Mouse (Mus musculus): ENCODE results near the gene Polr2e. TPM values are rescaled to one million over a fixed set of nuclear protein-coding genes. Genes with fewer than 3 reads are reported as not detected.

The Polr2e gene
- total and polyA plus RNA-seq, 2 experiments from 2014 or later = 104 to 168 TPM

GRCm38 (mm10) chr10:80027681-80028520, 11.7 kb downstream of the Polr2e start:
- H3K9ac ChIP-seq = no peak overlapping the region
- no peak overlapping the region for H3K27ac ChIP-seq (ENCODE audit: low read depth, low read length)
- DNase-seq (no peak), ATAC-seq (no peak)
- WGBS = 77% methylated on average over 20 of the region's 20 CpGs
- no peak overlapping the region for H3K4me2 ChIP-seq (ENCODE audit: low read depth)
- H3K36me3 ChIP-seq (ENCODE audit: insufficient read depth) = no peaks in the 10 kb centered on the region
- no peaks in the 10 kb centered on the region for H3K27me3 ChIP-seq (ENCODE audit: insufficient read depth, low read length)
- TF ChIP-seq CTCF (IDR thresholded peaks at IDR 0.05; ENCODE audit: low read depth) = no peak
- no peak overlapping the region for H3K4me3 ChIP-seq (ENCODE audit: low read depth, low read length)
- no peaks in the 10 kb centered on the region for H3K4me1 ChIP-seq (ENCODE audit: insufficient read depth)
- no peaks in the 10 kb centered on the region for H3K9me3 ChIP-seq (ENCODE audit: low read length)

- H3K9me3 ChIP-seq (ENCODE audit: low read length) = no peaks in the 10 kb centered on the region
- DNase-seq = no peak
- WGBS = 68% methylated on average over 12 of the region's 12 CpGs
- no peaks in the 10 kb centered on the region for H3K4me1 ChIP-seq (ENCODE audit: insufficient read depth)
- ATAC-seq = no peak
- no peak for TF ChIP-seq CTCF (IDR thresholded peaks at IDR 0.05; ENCODE audit: low read depth)
- H3K4me2 ChIP-seq (ENCODE audit: low read depth) = no peak overlapping the region
- no peak overlapping the region for H3K9ac ChIP-seq
- no peaks in the 10 kb centered on the region for H3K27me3 ChIP-seq (ENCODE audit: insufficient read depth, low read length)
- H3K4me3 ChIP-seq (ENCODE audit: low read depth, low read length) = no peak overlapping the region
- no peak overlapping the region for H3K27ac ChIP-seq (ENCODE audit: low read depth, low read length)
- no peaks in the 10 kb centered on the region for H3K36me3 ChIP-seq (ENCODE audit: insufficient read depth)
Observed at GRCm38 (mm10) chr10:80025889-80026288, 13.7 kb downstream of the Polr2e start.

- DNase-seq (no peak), ATAC-seq (no peak)
- TF ChIP-seq CTCF (IDR thresholded peaks at IDR 0.05; ENCODE audit: low read depth) = no peak
- Histone ChIP-seq H3K4me2 (ENCODE audit: low read depth) (no peak overlapping the region), H3K4me3 (ENCODE audit: low read depth, low read length) (no peak overlapping the region), H3K9ac (no peak overlapping the region), H3K9me3 (ENCODE audit: low read length) (no peaks in the 10 kb centered on the region), H3K27me3 (ENCODE audit: insufficient read depth, low read length) (0 out of 2 replicates have a peak, but pooled peaks cover 2% of the 10 kb centered on the region), H3K4me1 (ENCODE audit: insufficient read depth) (no peaks in the 10 kb centered on the region), H3K27ac (ENCODE audit: low read depth, low read length) (no peak overlapping the region), H3K36me3 (ENCODE audit: insufficient read depth) (no peaks in the 10 kb centered on the region)
- WGBS = 84% methylated on average over 10 of the region's 10 CpGs
Observed at GRCm38 (mm10) chr10:80025463-80025862, 14.1 kb downstream of the Polr2e start.

- 39% methylated on average over 4 of the region's 4 CpGs for WGBS
- no peak for ATAC-seq
Observed at GRCm38 (mm10) chr10:80025044-80025347, 14.6 kb downstream of the Polr2e start.

GRCm38 (mm10) chr10:80024229-80025043, 15.2 kb downstream of the Polr2e start:
- Histone ChIP-seq H3K27ac (ENCODE audit: low read depth, low read length) (no peak overlapping the region), H3K4me2 (ENCODE audit: low read depth) (no peak overlapping the region), H3K9me3 (ENCODE audit: low read length) (no peaks in the 10 kb centered on the region), H3K4me1 (ENCODE audit: insufficient read depth) (no peaks in the 10 kb centered on the region), H3K36me3 (ENCODE audit: insufficient read depth) (no peaks in the 10 kb centered on the region), H3K9ac (no peak overlapping the region), H3K27me3 (ENCODE audit: insufficient read depth, low read length) (peaks cover 7% of the 10 kb centered on the region; the same call in 1 of the 2 replicates), H3K4me3 (ENCODE audit: low read depth, low read length) (no peak overlapping the region)
- no peak for ATAC-seq
- TF ChIP-seq CTCF (IDR thresholded peaks at IDR 0.05; ENCODE audit: low read depth) = no peak
- DNase-seq = no peak
- WGBS = 80% methylated on average over 15 of the region's 15 CpGs

More at GRCm38 (mm10) chr10:80025044-80025347, 14.6 kb downstream of the Polr2e start:
- Histone ChIP-seq H3K4me3 (ENCODE audit: low read depth, low read length) (no peak overlapping the region), H3K9me3 (ENCODE audit: low read length) (no peaks in the 10 kb centered on the region), H3K4me2 (ENCODE audit: low read depth) (no peak overlapping the region), H3K27ac (ENCODE audit: low read depth, low read length) (no peak overlapping the region), H3K9ac (no peak overlapping the region), H3K36me3 (ENCODE audit: insufficient read depth) (no peaks in the 10 kb centered on the region), H3K27me3 (ENCODE audit: insufficient read depth, low read length) (peaks cover 7% of the 10 kb centered on the region; the same call in 1 of the 2 replicates), H3K4me1 (ENCODE audit: insufficient read depth) (no peaks in the 10 kb centered on the region)
- TF ChIP-seq CTCF (IDR thresholded peaks at IDR 0.05; ENCODE audit: low read depth) = no peak
- DNase-seq = no peak

GRCm38 (mm10) chr10:80023758-80024157, 15.8 kb downstream of the Polr2e start:
- H3K36me3 ChIP-seq (ENCODE audit: insufficient read depth) = no peaks in the 10 kb centered on the region
- H3K4me3 ChIP-seq (ENCODE audit: low read depth, low read length) = no peak overlapping the region
- H3K9me3 ChIP-seq (ENCODE audit: low read length) = no peaks in the 10 kb centered on the region
- ATAC-seq = no peak
- no peaks in the 10 kb centered on the region for H3K4me1 ChIP-seq (ENCODE audit: insufficient read depth)
- no peak for TF ChIP-seq CTCF (IDR thresholded peaks at IDR 0.05; ENCODE audit: low read depth)
- H3K27ac ChIP-seq (ENCODE audit: low read depth, low read length) = no peak overlapping the region
- 79% methylated on average over 5 of the region's 5 CpGs for WGBS
- DNase-seq = no peak
- H3K27me3 ChIP-seq (ENCODE audit: insufficient read depth, low read length) = peaks cover 10% of the 10 kb centered on the region; the same call in 1 of the 2 replicates
- no peak overlapping the region for H3K4me2 ChIP-seq (ENCODE audit: low read depth)
- no peak overlapping the region for H3K9ac ChIP-seq

- Histone ChIP-seq H3K27ac (ENCODE audit: low read depth, low read length) (no peak overlapping the region), H3K27me3 (ENCODE audit: insufficient read depth, low read length) (peaks cover 12% of the 10 kb centered on the region), H3K4me2 (ENCODE audit: low read depth) (no peak overlapping the region), H3K36me3 (ENCODE audit: insufficient read depth) (no peaks in the 10 kb centered on the region), H3K4me3 (ENCODE audit: low read depth, low read length) (no peak overlapping the region), H3K4me1 (ENCODE audit: insufficient read depth) (no peaks in the 10 kb centered on the region), H3K9ac (no peak overlapping the region), H3K9me3 (ENCODE audit: low read length) (no peaks in the 10 kb centered on the region)
- TF ChIP-seq CTCF (IDR thresholded peaks at IDR 0.05; ENCODE audit: low read depth) = no peak
- WGBS = 94% methylated on average over 8 of the region's 8 CpGs
- DNase-seq (no peak), ATAC-seq (no peak)
Observed at GRCm38 (mm10) chr10:80022806-80023205, 16.8 kb downstream of the Polr2e start.
